Mouse (Mus musculus) kidney, embryonic 14.5 days (tissue): ENCODE results near the gene Gnb4. TPM values are rescaled to one million over a fixed set of nuclear protein-coding genes. Genes with fewer than 3 reads are reported as not detected.

Source experiments
- ATAC-seq: fragments of 200-750 bp; cut with Nextera tagmentation; 2 replicates; pipeline ENCODE4 v1.8.0; 2017; ENCODE audit warnings: moderate number of reproducible peaks, mild to moderate bottlenecking, moderate TSS enrichment, moderate library complexity; ENCODE audit not compliant: low FRiP score, low TSS enrichment
- H3K27ac ChIP-seq: fragments of 300-500 bp; sonication (generic); 2 replicates; pipeline ENCODE4 v1.5.1; 2014; ENCODE audit warnings: low read depth, mild to moderate bottlenecking, low read length, moderate library complexity, mixed read lengths
- H3K27me3 ChIP-seq: fragments of 300-500 bp; sonication (generic); 2 replicates; pipeline ENCODE4 v1.6.1; 2014; ENCODE audit warnings: mild to moderate bottlenecking, low read length; ENCODE audit not compliant: control insufficient read depth, insufficient read depth
- H3K36me3 ChIP-seq: fragments of 300-500 bp; sonication (generic); 2 replicates; pipeline ENCODE4 v1.6.1; 2014; ENCODE audit warnings: low read length, mixed read lengths; ENCODE audit not compliant: control insufficient read depth, insufficient read depth
- H3K4me1 ChIP-seq: fragments of 300-500 bp; sonication (generic); 2 replicates; pipeline ENCODE4 v1.6.1; 2014; ENCODE audit warnings: low read length, mixed read lengths; ENCODE audit not compliant: control insufficient read depth, insufficient read depth
- H3K4me2 ChIP-seq: fragments of 300-500 bp; sonication (generic); replicated peaks from 2 replicates; pipeline ENCODE4 v1.6.1; 2014; ENCODE audit warnings: low read depth, mild to moderate bottlenecking, low read length
- H3K4me3 ChIP-seq: fragments of 300-500 bp; sonication (generic); 2 replicates; pipeline ENCODE4 v1.5.1; 2014; ENCODE audit warnings: mild to moderate bottlenecking, low read length
- H3K9ac ChIP-seq: fragments of 300-500 bp; sonication (generic); 2 replicates; pipeline ENCODE4 v1.6.1; 2014; ENCODE audit warnings: low read depth, mild to moderate bottlenecking, low read length, moderate library complexity
- H3K9me3 ChIP-seq: fragments of 300-500 bp; sonication (generic); 2 replicates; pipeline ENCODE4 v1.6.1; 2016; ENCODE audit warnings: low read length; ENCODE audit not compliant: control insufficient read depth
- WGBS: fragments of 180-500 bp; shearing (Covaris S2); extraction: QIAGEN DNeasy Blood & Tissue Kit; methylation state at CpG from one replicate; pipeline ENCODE4 v1.1.7; 2014; 5-methylcytosine and 5-hydroxymethylcytosine counted together
- polyA plus RNA-seq: library from polyadenylated mRNA; unstranded; fragments of >200 nt; fragmentation: Nextera tagmentation; extraction: Ambion mirVana; gene quantifications from 2 replicates; pipeline ENCODE4 v1.2.1, GENCODE M21; 2014

The Gnb4 gene
- 36.4 and 43.8 TPM in 2 replicates for polyA plus RNA-seq

DNA sequence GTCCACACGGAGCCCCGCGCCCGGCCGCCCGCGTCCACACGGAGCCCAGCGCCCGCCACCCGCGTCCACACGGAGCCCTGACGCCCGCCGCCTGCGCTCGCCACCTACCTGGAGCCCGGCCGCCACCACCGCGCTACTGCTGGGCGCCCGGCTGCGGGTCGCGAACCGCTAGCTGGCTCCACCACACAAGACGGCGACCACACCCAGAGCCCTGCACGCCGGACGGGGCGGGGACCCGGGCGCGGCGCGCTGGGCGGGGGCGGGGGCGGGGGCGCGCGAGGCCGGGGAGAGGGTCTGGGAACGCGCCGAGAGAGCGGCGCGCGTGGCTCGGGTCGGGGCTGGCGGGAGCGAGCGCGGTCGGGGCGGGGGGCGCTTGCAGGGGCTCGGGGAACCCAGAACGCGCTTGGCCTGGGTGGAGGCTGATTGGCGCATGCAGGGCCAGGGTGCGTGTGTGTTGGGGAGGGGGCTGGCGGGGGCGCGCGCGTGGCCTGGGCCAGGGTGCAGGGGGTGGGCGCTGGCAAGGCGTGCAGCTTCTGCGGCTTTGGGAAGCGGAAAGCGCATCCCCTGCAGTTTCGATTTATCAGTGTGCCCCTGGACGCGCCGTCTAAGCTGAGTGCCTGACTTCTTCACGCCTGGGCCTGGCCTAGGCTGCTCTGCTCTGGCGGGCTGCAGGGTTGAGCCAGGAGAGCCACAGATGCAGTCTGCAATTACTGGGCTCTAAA lies at the start of gene Gnb4:
Gene Gnb4 (minus strand): TSS at position 255 of the 722 bp plus-strand sequence.
- no peaks in the 10 kb centered on the region for H3K9me3 ChIP-seq
- no peaks in the 10 kb centered on the region for H3K27me3 ChIP-seq
- peak within 1 kb of the TSS; percentile 58 for H3K4me2 ChIP-seq
- no peak within 1 kb of the TSS; the same call in 1 of the 2 replicates for H3K27ac ChIP-seq
- no peaks in the 10 kb centered on the region; the same call in 1 of the 2 replicates for H3K4me1 ChIP-seq
- peak; percentile 91 for ATAC-seq
- H3K9ac ChIP-seq, result peak within 1 kb of the TSS; percentile 65
- WGBS, result under 1% methylated on average over 53 of the region's 83 CpGs
- H3K4me3 ChIP-seq, result peak within 1 kb of the TSS; percentile 60
- H3K36me3 ChIP-seq, result no peaks in the 10 kb centered on the region

DNA sequence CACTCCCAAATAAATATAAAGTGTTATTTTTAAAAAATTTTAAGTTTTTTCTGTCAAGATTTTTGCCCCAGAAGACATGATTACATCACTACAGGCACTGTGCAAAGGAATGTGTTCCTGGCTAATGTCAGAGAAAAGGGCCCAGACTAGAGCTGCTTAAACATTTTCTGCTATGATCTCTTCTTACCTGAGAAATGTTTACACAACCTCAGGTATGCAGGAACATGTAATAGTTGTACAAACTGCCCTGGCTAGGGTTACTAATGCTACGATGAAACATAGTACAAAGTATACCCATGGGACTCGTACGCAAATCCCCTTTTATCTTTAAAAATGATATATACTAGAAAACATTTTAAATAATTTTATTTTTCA lies 45.2 kb upstream of the Gnb4 start:
- ATAC-seq, result no peak
- Histone ChIP-seq H3K4me1 (no peaks in the 10 kb centered on the region), H3K9ac (no peak overlapping the region), H3K27me3 (no peaks in the 10 kb centered on the region), H3K9me3 (no peaks in the 10 kb centered on the region), H3K36me3 (no peaks in the 10 kb centered on the region), H3K4me2 (no peak overlapping the region), H3K4me3 (no peak overlapping the region), H3K27ac (no peak overlapping the region)
- 92% methylated on average over 3 of the region's 3 CpGs for WGBS

DNA sequence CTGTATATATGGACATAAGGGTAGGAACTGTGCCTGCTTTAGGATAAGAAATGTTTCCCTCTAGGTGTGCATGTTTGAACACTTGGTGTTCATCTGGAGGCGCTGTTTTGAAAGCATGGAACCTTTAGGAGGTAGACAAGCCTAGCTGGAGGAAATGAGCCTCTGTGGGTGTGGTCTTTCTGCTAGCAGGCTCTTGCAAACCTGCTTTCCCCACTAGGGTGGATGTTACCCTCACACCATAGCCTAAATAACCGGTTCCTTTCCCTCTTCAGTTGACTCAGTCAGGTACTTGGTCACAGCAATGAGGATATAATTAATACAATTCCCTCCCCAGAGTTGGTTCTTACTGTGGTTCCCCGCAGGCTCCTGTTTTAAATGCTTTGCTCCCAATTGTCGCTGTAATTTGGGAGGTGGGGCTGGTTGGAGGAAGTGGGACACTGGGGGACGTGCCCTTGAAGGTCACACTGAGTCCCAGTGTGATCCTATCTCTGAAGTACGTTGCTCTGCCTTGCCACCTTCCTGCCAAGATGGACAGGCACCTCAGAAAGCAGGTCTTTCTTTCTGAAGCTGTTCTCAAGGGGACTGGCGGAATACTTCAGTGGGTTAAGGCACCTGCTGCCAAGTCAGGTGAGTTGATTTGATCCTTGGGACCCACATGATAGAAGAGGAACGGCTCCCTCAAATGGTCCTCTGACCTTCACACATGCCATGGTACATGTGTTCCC lies 44.6 kb upstream of the Gnb4 start:
- ATAC-seq, result no peak
- no peaks in the 10 kb centered on the region for H3K9me3 ChIP-seq
- H3K27ac ChIP-seq, result no peak overlapping the region
- H3K4me2 ChIP-seq, result no peak overlapping the region
- H3K9ac ChIP-seq, result no peak overlapping the region
- H3K36me3 ChIP-seq, result no peaks in the 10 kb centered on the region
- no peaks in the 10 kb centered on the region for H3K4me1 ChIP-seq
- H3K27me3 ChIP-seq, result no peaks in the 10 kb centered on the region
- H3K4me3 ChIP-seq, result no peak overlapping the region
- 55% methylated on average over 8 of the region's 8 CpGs for WGBS

GRCm38 (mm10) chr3:32660276-32660675 lies 43.9 kb upstream of the Gnb4 start:
- H3K4me1 ChIP-seq, result no peaks in the 10 kb centered on the region
- no peaks in the 10 kb centered on the region for H3K36me3 ChIP-seq
- H3K4me3 ChIP-seq, result no peak overlapping the region
- no peak overlapping the region for H3K9ac ChIP-seq
- H3K9me3 ChIP-seq, result no peaks in the 10 kb centered on the region
- no peak overlapping the region for H3K4me2 ChIP-seq
- no peak overlapping the region for H3K27ac ChIP-seq
- ATAC-seq, result no peak
- 67% methylated on average over 8 of the region's 8 CpGs for WGBS
- no peaks in the 10 kb centered on the region for H3K27me3 ChIP-seq

GRCm38 (mm10) chr3:32659506-32659905 lies 43.1 kb upstream of the Gnb4 start:
- H3K9ac ChIP-seq, result no peak overlapping the region
- no peak for ATAC-seq
- no peak overlapping the region for H3K27ac ChIP-seq
- H3K4me3 ChIP-seq, result no peak overlapping the region
- no peaks in the 10 kb centered on the region for H3K4me1 ChIP-seq
- no peak overlapping the region for H3K4me2 ChIP-seq
- H3K9me3 ChIP-seq, result no peaks in the 10 kb centered on the region
- WGBS, result 94% methylated on average over 2 of the region's 2 CpGs
- H3K27me3 ChIP-seq, result no peaks in the 10 kb centered on the region
- H3K36me3 ChIP-seq, result no peaks in the 10 kb centered on the region

DNA sequence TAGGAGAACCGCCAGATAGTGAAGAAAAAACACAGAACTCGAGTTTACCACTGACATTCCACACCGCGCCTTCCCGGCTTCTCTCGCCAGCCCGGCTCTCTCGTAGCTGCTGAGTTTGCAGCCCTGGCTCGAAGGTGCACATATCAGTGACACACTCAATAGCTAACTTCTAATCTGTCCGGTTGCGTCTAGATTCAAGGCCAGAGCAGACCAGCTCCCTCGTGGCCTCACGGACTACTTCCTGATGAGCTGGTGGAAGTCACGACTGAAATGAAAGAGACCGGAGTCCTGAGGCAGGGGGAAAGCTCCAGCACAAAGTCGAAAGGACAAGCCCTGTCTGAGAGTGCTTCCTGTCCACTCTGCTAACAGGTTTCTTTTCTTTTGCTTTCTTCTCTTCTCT lies 42.4 kb upstream of the Gnb4 start:
- ATAC-seq, result no peak
- no peak overlapping the region for H3K4me2 ChIP-seq

DNA sequence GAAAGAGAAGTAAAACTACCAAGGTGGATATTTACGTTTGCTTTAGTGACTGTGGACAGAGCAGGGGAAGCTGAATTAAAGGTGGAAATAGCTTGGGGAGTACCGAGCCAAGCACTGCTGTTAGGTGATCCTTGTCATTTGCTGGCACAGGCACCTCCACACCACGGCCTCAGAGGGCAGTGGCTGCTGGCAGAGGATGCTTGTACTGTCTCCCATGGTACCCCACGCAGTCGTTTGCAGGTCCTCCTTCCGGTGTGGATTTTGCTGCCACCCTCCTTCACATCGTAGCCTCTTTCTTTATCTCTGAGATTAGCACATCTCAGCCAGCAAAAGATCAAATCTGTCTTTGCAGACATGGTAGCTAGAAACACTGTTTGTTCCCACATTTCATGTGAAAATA lies 42.0 kb upstream of the Gnb4 start:
- H3K4me3 ChIP-seq, result no peak overlapping the region
- ATAC-seq, result no peak
- no peaks in the 10 kb centered on the region for H3K9me3 ChIP-seq
- no peaks in the 10 kb centered on the region for H3K27me3 ChIP-seq
- no peak overlapping the region for H3K9ac ChIP-seq
- H3K36me3 ChIP-seq, result no peaks in the 10 kb centered on the region
- H3K4me2 ChIP-seq, result no peak overlapping the region
- no peak overlapping the region for H3K27ac ChIP-seq
- no peaks in the 10 kb centered on the region for H3K4me1 ChIP-seq
- WGBS, result 78% methylated on average over 7 of the region's 7 CpGs

More for the DNA sequence above, 42.4 kb upstream of the Gnb4 start:
- no peaks in the 10 kb centered on the region for H3K36me3 ChIP-seq
- H3K4me1 ChIP-seq, result no peaks in the 10 kb centered on the region
- no peaks in the 10 kb centered on the region for H3K9me3 ChIP-seq
- 74% methylated on average over 16 of the region's 16 CpGs for WGBS
- H3K4me3 ChIP-seq, result no peak overlapping the region
- no peaks in the 10 kb centered on the region for H3K27me3 ChIP-seq
- H3K27ac ChIP-seq, result no peak overlapping the region
- no peak overlapping the region for H3K9ac ChIP-seq

GRCm38 (mm10) chr3:32656398-32656994 lies 40.1 kb upstream of the Gnb4 start:
- H3K36me3 ChIP-seq, result no peaks in the 10 kb centered on the region
- H3K4me2 ChIP-seq, result no peak overlapping the region
- no peak for ATAC-seq
- 85% methylated on average over 10 of the region's 10 CpGs for WGBS
- H3K27ac ChIP-seq, result no peak overlapping the region
- no peaks in the 10 kb centered on the region for H3K27me3 ChIP-seq
- H3K4me1 ChIP-seq, result no peaks in the 10 kb centered on the region
- H3K9me3 ChIP-seq, result no peaks in the 10 kb centered on the region
- no peak overlapping the region for H3K9ac ChIP-seq
- no peak overlapping the region for H3K4me3 ChIP-seq

DNA sequence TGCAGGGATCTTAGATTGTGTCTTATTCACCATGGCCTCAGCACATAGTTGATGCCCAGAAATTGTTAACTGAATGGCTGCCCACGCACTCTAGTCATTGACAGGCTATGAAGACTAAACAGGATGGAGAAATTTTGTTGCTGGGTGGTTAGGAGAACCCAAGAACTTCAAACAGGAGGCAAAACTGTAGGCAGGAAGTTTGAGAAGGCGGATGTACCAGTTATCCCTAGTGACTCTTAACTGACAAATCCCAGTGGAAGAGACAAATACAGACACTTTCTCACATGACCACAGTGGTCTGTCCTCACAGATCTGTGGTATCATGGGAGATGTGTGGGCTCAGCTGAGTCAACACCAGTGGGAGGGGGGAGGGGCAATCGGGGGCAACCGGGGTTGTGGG lies 39.6 kb upstream of the Gnb4 start:
- Histone ChIP-seq H3K36me3 (no peaks in the 10 kb centered on the region), H3K4me3 (no peak overlapping the region), H3K27ac (no peak overlapping the region), H3K4me2 (no peak overlapping the region), H3K4me1 (no peaks in the 10 kb centered on the region), H3K27me3 (no peaks in the 10 kb centered on the region), H3K9me3 (no peaks in the 10 kb centered on the region), H3K9ac (no peak overlapping the region)
- WGBS, result 78% methylated on average over 4 of the region's 4 CpGs
- ATAC-seq, result no peak
